Mouse (Mus musculus) heart, postnatal 0 days (tissue): Measurements from ENCODE around the gene B3galnt1. TPM values are rescaled to one million over a fixed set of nuclear protein-coding genes. Genes with fewer than 3 reads are reported as not detected.

Source experiments
- ATAC-seq: fragments of 200-750 bp; cut with Nextera tagmentation; 2 replicates; pipeline ENCODE4 v1.8.0; 2017; ENCODE audit warnings: low read depth, moderate number of reproducible peaks, moderate library complexity; ENCODE audit not compliant: insufficient read depth
- DNase-seq: peaks from one replicate; pipeline ENCODE4 v3.0.0-alpha.2; 2016; ENCODE audit warnings: low spot score
- H3K27ac ChIP-seq: fragments of 300-500 bp; sonication (generic); 2 replicates; pipeline ENCODE4 v1.5.1; 2014; ENCODE audit warnings: low read depth, mild to moderate bottlenecking
- H3K27me3 ChIP-seq: fragments of 300-500 bp; sonication (generic); 2 replicates; pipeline ENCODE4 v1.6.1; 2014; ENCODE audit warnings: low read length, mixed read lengths; ENCODE audit not compliant: control insufficient read depth, insufficient read depth
- H3K36me3 ChIP-seq: fragments of 300-500 bp; sonication (generic); replicated peaks from 2 replicates; pipeline ENCODE4 v1.6.1; 2014; ENCODE audit warnings: low read length, mixed read lengths; ENCODE audit not compliant: control insufficient read depth, insufficient read depth
- H3K4me1 ChIP-seq: fragments of 300-500 bp; sonication (generic); 2 replicates; pipeline ENCODE4 v1.6.1; 2014; ENCODE audit warnings: antibody characterized with exemption; ENCODE audit not compliant: control insufficient read depth, insufficient read depth
- H3K4me2 ChIP-seq: fragments of 300-500 bp; sonication (generic); 2 replicates; pipeline ENCODE4 v1.6.1; 2014; ENCODE audit warnings: low read depth, mild to moderate bottlenecking, low read length, moderate library complexity
- H3K4me3 ChIP-seq: fragments of 300-500 bp; sonication (generic); 2 replicates; pipeline ENCODE4 v1.5.1; 2014; ENCODE audit warnings: low read depth, low read length
- H3K9ac ChIP-seq: fragments of 300-500 bp; sonication (generic); replicated peaks from 2 replicates; pipeline ENCODE4 v1.6.1; 2014; ENCODE audit warnings: low read depth, low read length, mixed read lengths
- H3K9me3 ChIP-seq: fragments of 300-500 bp; sonication (generic); replicated peaks from 2 replicates; pipeline ENCODE4 v1.6.1; 2016; ENCODE audit warnings: low read length; ENCODE audit not compliant: control insufficient read depth
- CTCF ChIP-seq: IDR thresholded peaks from 2 replicates; pipeline ENCODE4 v1.5.1; 2016; ENCODE audit warnings: antibody characterized with exemption, control low read depth, low read depth
- EP300 ChIP-seq: IDR thresholded peaks from 2 replicates; pipeline ENCODE4 v1.6.1; 2016; ENCODE audit warnings: antibody characterized with exemption, low read depth
- WGBS: fragments of 180-500 bp; shearing (Covaris S2); extraction: QIAGEN DNeasy Blood & Tissue Kit; methylation state at CpG from one replicate; pipeline ENCODE4 v1.1.7; 2014; 5-methylcytosine and 5-hydroxymethylcytosine counted together
- polyA plus RNA-seq: library from polyadenylated mRNA; unstranded; fragments of >200 nt; fragmentation: Nextera tagmentation; extraction: Ambion mirVana; gene quantifications from 2 replicates; pipeline ENCODE4 v1.2.1, GENCODE M21; 2015
- total RNA-seq: library from RNA; depleted of rRNA; stranded (reverse); fragments of >200 nt; gene quantifications from 2 replicates; pipeline ENCODE4 v1.2.3, GENCODE M21; 2014; ENCODE audit warnings: low replicate concordance

Gene B3galnt1
- total and polyA plus RNA-seq, 2 experiments from 2014 or later = 4.0 to 6.4 TPM

DNA sequence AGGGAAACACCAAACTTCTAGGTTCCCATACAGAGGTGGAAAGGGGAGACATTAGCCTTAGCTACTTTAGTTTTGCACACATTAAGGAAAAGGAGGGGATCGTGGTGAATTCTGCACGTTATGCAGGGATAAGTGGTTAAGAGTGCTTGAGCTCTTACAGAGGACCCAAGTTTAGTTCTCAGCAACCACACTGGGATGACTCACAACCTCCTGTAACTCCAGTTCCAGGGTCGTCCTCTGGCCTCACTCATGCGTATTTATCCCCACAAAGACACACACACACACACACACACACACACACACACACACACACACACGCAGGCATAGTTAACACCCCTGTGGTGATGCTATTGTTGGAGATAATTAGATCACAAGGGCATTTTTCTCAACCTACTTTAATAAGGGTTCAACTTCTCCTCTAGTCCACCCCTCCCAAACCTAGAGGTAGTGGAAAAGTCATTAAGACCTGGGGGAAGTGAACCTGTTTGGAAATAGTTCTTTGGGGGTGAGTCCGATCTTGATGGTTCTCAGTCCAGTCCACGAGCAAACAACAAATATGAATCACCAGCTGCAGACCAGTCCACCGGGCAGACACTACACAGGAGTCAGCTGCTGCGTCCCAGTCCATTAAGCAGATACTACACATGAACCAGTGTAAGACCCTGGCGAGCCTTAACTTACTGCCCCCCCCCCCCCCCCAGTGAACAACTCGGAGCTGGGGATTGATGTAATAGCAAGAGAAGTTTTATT, 27.6 kb upstream of the B3galnt1 start:
- H3K27me3 ChIP-seq = no peaks in the 10 kb centered on the region
- ATAC-seq (no peak), DNase-seq (no peak)
- no peak overlapping the region for H3K4me2 ChIP-seq
- WGBS = 82% methylated on average over 11 of the region's 11 CpGs
- no peaks in the 10 kb centered on the region for H3K4me1 ChIP-seq
- TF ChIP-seq EP300 = no peak
- TF ChIP-seq CTCF = no peak
- H3K36me3 ChIP-seq = no peaks in the 10 kb centered on the region
- H3K4me3 ChIP-seq = no peak overlapping the region
- H3K27ac ChIP-seq = no peak overlapping the region
- no peak overlapping the region for H3K9ac ChIP-seq
- H3K9me3 ChIP-seq = no peaks in the 10 kb centered on the region

DNA sequence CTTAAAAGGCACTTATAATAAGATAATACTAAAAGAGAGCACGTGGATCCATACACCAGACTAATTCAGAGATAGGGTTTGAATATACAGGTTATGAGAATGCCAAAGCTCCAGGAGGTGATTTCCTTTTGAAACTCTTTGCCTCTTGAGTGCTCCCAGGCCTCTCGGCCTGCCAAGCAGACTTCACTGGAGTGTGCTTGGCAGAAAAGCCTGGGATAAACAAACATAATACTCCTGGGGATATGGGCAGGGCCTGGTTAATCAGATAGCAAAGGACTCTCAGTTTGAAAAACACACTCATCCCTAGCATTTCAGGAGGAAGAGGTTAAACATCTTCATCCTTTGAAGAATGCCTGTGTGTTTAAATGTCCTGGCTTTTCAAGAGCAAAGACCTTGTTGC, 25.4 kb upstream of the B3galnt1 start:
- H3K4me3 ChIP-seq = no peak overlapping the region
- H3K36me3 ChIP-seq = no peaks in the 10 kb centered on the region
- DNase-seq (no peak), ATAC-seq (no peak)
- H3K4me1 ChIP-seq = no peaks in the 10 kb centered on the region
- no peaks in the 10 kb centered on the region for H3K27me3 ChIP-seq
- TF ChIP-seq CTCF (no peak), EP300 (no peak)
- H3K9ac ChIP-seq = no peak overlapping the region
- H3K9me3 ChIP-seq = no peaks in the 10 kb centered on the region
- no peak overlapping the region for H3K4me2 ChIP-seq
- no peak overlapping the region for H3K27ac ChIP-seq
- WGBS = 66% methylated on average over 2 of the region's 2 CpGs

DNA sequence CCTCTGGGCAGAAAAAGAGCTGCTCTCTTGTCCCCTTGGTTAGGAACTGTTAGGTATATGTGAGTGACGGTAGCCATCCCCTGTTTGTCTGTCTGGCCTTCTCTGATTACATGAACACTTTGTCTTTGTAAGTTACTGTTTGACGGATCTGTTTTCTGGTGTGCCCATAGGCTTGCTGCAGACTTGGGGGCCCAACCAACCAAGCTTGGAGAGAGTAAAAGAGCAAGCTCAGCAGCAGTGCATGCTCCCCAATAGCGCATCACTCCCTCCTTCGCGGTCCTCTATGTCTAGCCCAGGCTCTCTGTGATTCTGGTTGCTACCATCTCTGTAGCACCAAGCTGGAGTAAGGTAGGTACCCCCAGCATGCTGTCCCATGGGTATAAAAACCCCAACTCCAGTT, 9.1 kb upstream of the B3galnt1 start:
- no peak for TF ChIP-seq EP300
- TF ChIP-seq CTCF = no peak
- Histone ChIP-seq H3K4me2 (no peak overlapping the region), H3K9me3 (0 out of 2 replicates have a peak, but pooled peaks cover 3% of the 10 kb centered on the region), H3K27ac (no peak overlapping the region), H3K27me3 (no peaks in the 10 kb centered on the region), H3K4me3 (no peak overlapping the region), H3K4me1 (no peaks in the 10 kb centered on the region), H3K9ac (no peak overlapping the region), H3K36me3 (no peaks in the 10 kb centered on the region)
- WGBS = 90% methylated on average over 5 of the region's 5 CpGs
- ATAC-seq (no peak), DNase-seq (no peak)

GRCm38 (mm10) chr3:69607468-69607867, 8.7 kb upstream of the B3galnt1 start:
- 41% methylated on average over 1 of the region's 1 CpGs for WGBS
- H3K27ac ChIP-seq = no peak overlapping the region
- TF ChIP-seq CTCF (no peak), EP300 (no peak)

GRCm38 (mm10) chr3:69606923-69607322, 8.2 kb upstream of the B3galnt1 start:
- ATAC-seq = no peak
- H3K4me3 ChIP-seq = no peak overlapping the region
- H3K27ac ChIP-seq = no peak overlapping the region
- H3K9me3 ChIP-seq = no peaks in the 10 kb centered on the region
- WGBS = 79% methylated on average over 1 of the region's 1 CpGs
- H3K36me3 ChIP-seq = no peaks in the 10 kb centered on the region
- no peak for TF ChIP-seq CTCF
- TF ChIP-seq EP300 = no peak
- no peaks in the 10 kb centered on the region for H3K27me3 ChIP-seq
- no peak overlapping the region for H3K4me2 ChIP-seq
- no peak overlapping the region for H3K9ac ChIP-seq
- no peaks in the 10 kb centered on the region for H3K4me1 ChIP-seq
- DNase-seq = no peak

More at GRCm38 (mm10) chr3:69607468-69607867, 8.7 kb upstream of the B3galnt1 start:
- no peak overlapping the region for H3K9ac ChIP-seq
- H3K9me3 ChIP-seq = no peaks in the 10 kb centered on the region
- H3K36me3 ChIP-seq = no peaks in the 10 kb centered on the region
- H3K4me2 ChIP-seq = no peak overlapping the region
- DNase-seq (no peak), ATAC-seq (no peak)
- H3K4me1 ChIP-seq = no peaks in the 10 kb centered on the region
- H3K4me3 ChIP-seq = no peak overlapping the region
- H3K27me3 ChIP-seq = no peaks in the 10 kb centered on the region

DNA sequence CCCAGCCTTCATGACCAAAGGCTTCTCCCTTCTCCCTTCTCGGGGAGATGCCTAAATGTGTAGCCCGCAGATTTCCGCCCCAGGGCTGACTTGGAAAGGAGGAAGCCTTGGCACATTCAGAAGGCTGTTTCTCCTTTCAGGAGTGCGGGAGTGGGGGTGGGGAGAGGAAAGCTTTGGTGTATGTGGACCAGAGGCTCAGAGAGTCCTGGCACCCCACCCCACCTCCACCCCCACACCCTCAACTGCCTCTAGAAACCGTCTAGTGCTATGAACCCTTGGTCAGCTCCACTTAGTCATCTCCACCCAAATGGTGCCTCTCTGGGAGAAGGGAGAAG, 373 bp upstream of the B3galnt1 start:
- H3K9ac ChIP-seq = 0 out of 2 replicates have a peak overlapping the region, but pooled peaks have one; percentile 73
- ATAC-seq = no peak
- H3K36me3 ChIP-seq = no peaks in the 10 kb centered on the region
- no peak overlapping the region for H3K27ac ChIP-seq
- H3K27me3 ChIP-seq = 0 out of 2 replicates have a peak, but pooled peaks cover 7% of the 10 kb centered on the region
- DNase-seq = no peak
- 23% methylated on average over 5 of the region's 5 CpGs for WGBS
- peak overlapping the region; percentile 77 for H3K4me3 ChIP-seq
- H3K9me3 ChIP-seq = no peaks in the 10 kb centered on the region
- H3K4me2 ChIP-seq = peak overlapping the region; percentile 94
- TF ChIP-seq CTCF (no peak), EP300 (no peak)
- H3K4me1 ChIP-seq = peaks cover 5% of the 10 kb centered on the region; the same call in 1 of the 2 replicates
